Mouse (Mus musculus): Measurements from ENCODE around the gene Mrpl1. TPM values are rescaled to one million over a fixed set of nuclear protein-coding genes. Genes with fewer than 3 reads are reported as not detected.

The Mrpl1 gene
- polyA plus RNA-seq, 1 experiment from 2014 or later: 19.6 TPM

Other genes starting within 250 kb of the Mrpl1 start
- 22.9 and 23.4 TPM in 2 replicates for gene Cnot6l, start 45.3 kb upstream of the Mrpl1 start, polyA plus RNA-seq (2015; fragmentation: Nextera tagmentation; extraction: Ambion mirVana)
- 18.2 and 26.3 TPM in 2 replicates for gene Fras1, start 164.5 kb downstream of the Mrpl1 start, polyA plus RNA-seq (2015; fragmentation: Nextera tagmentation; extraction: Ambion mirVana)

Measured in lung, embryonic 15.5 days (tissue).